Mouse (Mus musculus): ENCODE results near the gene C1qc.
A peak's percentile ranks its signal among the peaks of the same experiment; 100 is the strongest.

C1qc gene

GRCm38 (mm10) chr4:136848565-136848964 is 44.3 kb downstream of the C1qc start:
- DNase-seq (ENCODE audit: low read depth): no peak

GRCm38 (mm10) chr4:136847166-136847565 is 45.7 kb downstream of the C1qc start:
- no peak for DNase-seq (ENCODE audit: low read depth)

- DNase-seq (ENCODE audit: low read depth): no peak
Observed at GRCm38 (mm10) chr4:136842802-136843201, 50.1 kb downstream of the C1qc start.

GRCm38 (mm10) chr4:136842033-136842432 is 50.8 kb downstream of the C1qc start:
- peak; percentile 20 for DNase-seq (ENCODE audit: low read depth)

GRCm38 (mm10) chr4:136841056-136841455 is 51.8 kb downstream of the C1qc start:
- peak; percentile 79 for DNase-seq (ENCODE audit: low read depth)
